Mouse (Mus musculus) MEL (cell line): ENCODE data around the gene Fgfr2. TPM values are rescaled to one million over a fixed set of nuclear protein-coding genes. Genes with fewer than 3 reads are reported as not detected.

Source experiments
- DNase-seq: peaks from one replicate; pipeline ENCODE4 v3.0.0; 2011; ENCODE audit warnings: low read depth, low spot score
- H3K27ac ChIP-seq: 2 replicates; pipeline ENCODE4 v1.5.1; 2012; ENCODE audit warnings: low read depth, mild to moderate bottlenecking, control low read depth, low read length, moderate library complexity; ENCODE audit not compliant: control insufficient read depth
- H3K27me3 ChIP-seq, 2 experiments: fragments of 150-350 bp in 1 of 2; sonication (generic) in 1 of 2; 2 replicates each; pipeline ENCODE4 v1.6.1; 2012; ENCODE audit warnings: low read length in 2 of 2, mild to moderate bottlenecking in 2 of 2, improper control_type of control experiment in 1 of 2, moderate library complexity in 1 of 2; ENCODE audit not compliant: insufficient read depth in 2 of 2, control insufficient read depth in 1 of 2
- H3K36me3 ChIP-seq, 2 experiments: 2 replicates each; pipeline ENCODE4 v1.6.1; 2012 to 2014; ENCODE audit warnings: low read length in 2 of 2, improper control_type of control experiment in 1 of 2, inconsistent platforms in 1 of 2, mild to moderate bottlenecking in 1 of 2; ENCODE audit not compliant: insufficient read depth in 2 of 2, control insufficient read depth in 1 of 2
- H3K4me1 ChIP-seq, 2 experiments: fragments of 150-350 bp in 1 of 2; sonication (generic) in 1 of 2; 2 replicates each; pipeline ENCODE4 v1.6.1; 2012; ENCODE audit warnings: low read length in 2 of 2, improper control_type of control experiment in 1 of 2, mild to moderate bottlenecking in 1 of 2; ENCODE audit not compliant: insufficient read depth in 2 of 2, control insufficient read depth in 1 of 2
- H3K4me3 ChIP-seq, 2 experiments: fragments of 150-350 bp in 1 of 2; sonication (generic) in 1 of 2; 2 replicates each; pipeline ENCODE4 v1.5.1; 2012; ENCODE audit warnings: low read depth in 2 of 2, low read length in 2 of 2, mild to moderate bottlenecking in 2 of 2, moderate library complexity in 2 of 2, control low read depth in 1 of 2, improper control_type of control experiment in 1 of 2; ENCODE audit not compliant: control insufficient read depth in 1 of 2, insufficient read depth in 1 of 2
- H3K79me2 ChIP-seq: 2 replicates; pipeline ENCODE4 v1.6.1; 2012; ENCODE audit warnings: mild to moderate bottlenecking, low read length, moderate library complexity; ENCODE audit not compliant: control insufficient read depth, poor library complexity, insufficient read depth
- H3K9ac ChIP-seq: 2 replicates; pipeline ENCODE4 v1.6.1; 2012; ENCODE audit warnings: low read depth, mild to moderate bottlenecking, control low read depth, low read length, moderate library complexity; ENCODE audit not compliant: control insufficient read depth, poor library complexity, severe bottlenecking
- H3K9me3 ChIP-seq: fragments of 150-350 bp; sonication (generic); replicated peaks from 2 replicates; pipeline ENCODE4 v1.6.1; 2012; ENCODE audit warnings: mild to moderate bottlenecking, low read length, improper control_type of control experiment, moderate library complexity; ENCODE audit not compliant: insufficient read depth
- CTCF ChIP-seq, 3 experiments: IDR thresholded peaks in 2 of 3; conservative IDR thresholded peaks in 1 of 3; 2 replicates each; pipeline ENCODE4 v1.5.1; 2011 to 2012; ENCODE audit warnings: low read length in 3 of 3, low read depth in 2 of 3, mild to moderate bottlenecking in 2 of 3, improper control_type of control experiment in 1 of 3, inconsistent platforms in 1 of 3, mixed read lengths in 1 of 3, moderate library complexity in 1 of 3; ENCODE audit not compliant: control insufficient read depth in 1 of 3, insufficient read depth in 1 of 3, poor library complexity in 1 of 3, severe bottlenecking in 1 of 3
- HCFC1 ChIP-seq: IDR thresholded peaks from 2 replicates; pipeline ENCODE4 v1.6.1; 2012; ENCODE audit warnings: low read depth, mild to moderate bottlenecking, inconsistent platforms, low read length, improper control_type of control experiment, moderate library complexity
- MAFK ChIP-seq: IDR thresholded peaks from 2 replicates; pipeline ENCODE4 v1.6.1; 2011; ENCODE audit warnings: low read depth, mild to moderate bottlenecking, low read length, improper control_type of control experiment, borderline replicate concordance
- MXI1 ChIP-seq: IDR thresholded peaks from 2 replicates; pipeline ENCODE4 v1.6.1; 2011; ENCODE audit warnings: mild to moderate bottlenecking, low read depth, low read length, improper control_type of control experiment
- POLR2A ChIP-seq, 2 experiments: IDR thresholded peaks; 2 replicates each; pipeline ENCODE4 v1.6.1; 2011 to 2012; ENCODE audit warnings: low read length in 2 of 2, mild to moderate bottlenecking in 2 of 2, control low read depth in 1 of 2, improper control_type of control experiment in 1 of 2, low read depth in 1 of 2, moderate library complexity in 1 of 2; ENCODE audit not compliant: control insufficient read depth in 1 of 2, insufficient read depth in 1 of 2, poor library complexity in 1 of 2
- POLR2AphosphoS5 ChIP-seq: IDR thresholded peaks from 2 replicates; pipeline ENCODE4 v1.6.1; 2012; ENCODE audit warnings: low read depth, borderline replicate concordance, mild to moderate bottlenecking, inconsistent platforms, low read length, moderate library complexity, mixed read lengths
- TAL1 ChIP-seq: IDR thresholded peaks from 2 replicates; pipeline ENCODE4 v1.6.1; 2012; ENCODE audit warnings: mild to moderate bottlenecking, inconsistent platforms, low read length, moderate library complexity, mixed read lengths
- TCF12 ChIP-seq: IDR thresholded peaks from 2 replicates; pipeline ENCODE4 v1.6.1; 2014; ENCODE audit warnings: low read depth, mild to moderate bottlenecking, inconsistent platforms, low read length, improper control_type of control experiment, moderate library complexity
- polyA plus RNA-seq, 2 experiments: library from polyadenylated mRNA; stranded (reverse) in 1 of 2; unstranded in 1 of 2; fragments of >175 nt in 1 of 2; fragments of >200 nt in 1 of 2; gene quantifications; 2 replicates each; pipeline versions ENCODE4 v1.2.1 to v1.2.4; 2012; ENCODE audit warnings: low replicate concordance in 2 of 2, low read depth in 1 of 2; ENCODE audit not compliant: insufficient read length in 2 of 2, insufficient read depth in 1 of 2, missing spikeins in 1 of 2
- total RNA-seq: library from RNA; depleted of rRNA; stranded (reverse); fragments of 300-350 nt; gene quantifications from 2 replicates; pipeline ENCODE4 v1.2.3, GENCODE M21; 2012

The Fgfr2 gene
- total and polyA plus RNA-seq, 3 experiments = not detected

DNA sequence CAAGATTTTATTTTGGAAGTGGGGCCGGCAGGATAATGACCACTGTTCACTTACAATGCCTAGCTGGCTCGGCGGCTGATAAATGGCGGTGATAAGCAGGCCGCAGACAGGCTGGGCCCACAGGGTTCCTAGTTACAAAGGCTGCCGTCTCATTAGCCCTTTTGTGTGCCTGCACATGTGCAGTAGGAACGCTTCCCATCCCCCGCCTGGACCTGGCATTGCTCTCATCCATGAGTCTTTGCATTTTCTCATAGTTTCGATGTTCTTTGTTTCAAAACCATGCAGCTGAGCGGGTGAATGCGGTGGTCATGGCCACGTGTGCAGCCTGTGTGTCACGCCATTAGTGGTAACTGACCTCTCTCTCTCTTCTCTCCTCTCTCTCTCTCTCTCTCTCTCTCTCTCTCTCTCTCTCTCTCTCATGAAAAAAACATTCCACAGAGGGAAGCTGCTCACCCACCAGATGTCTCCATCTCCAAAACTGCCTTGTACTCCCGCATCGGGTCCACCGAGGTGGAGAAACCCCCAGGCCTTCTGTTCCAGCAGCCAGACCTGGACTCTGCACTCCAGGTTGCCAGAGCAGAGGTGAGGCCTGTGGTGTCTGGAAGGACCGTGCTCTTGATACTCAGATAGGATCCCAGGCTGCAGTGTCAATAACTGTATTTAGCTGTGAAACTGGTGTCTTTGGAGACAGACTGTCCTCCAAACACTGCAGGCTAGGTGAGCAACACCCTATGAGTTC is 2372.2 kb downstream of the Fgfr2 start:
- H3K27me3 ChIP-seq = no peaks in the 10 kb centered on the region
- H3K9me3 ChIP-seq = no peaks in the 10 kb centered on the region

GRCm38 (mm10) chr7:130749165-130749564 is 2374.0 kb downstream of the Fgfr2 start:
- no peaks in the 10 kb centered on the region for H3K27me3 ChIP-seq

More for the DNA sequence above, 2372.2 kb downstream of the Fgfr2 start:
- no peak for DNase-seq
- no peaks in the 10 kb centered on the region; a peak in 1 of 4 replicates for H3K36me3 ChIP-seq
- TF ChIP-seq CTCF (IDR thresholded peaks at IDR 0.05 in 2 of 3, conservative IDR thresholded peaks at IDR 0.05 in 1 of 3; ENCODE audit: control insufficient read depth in 1 of 3, insufficient read depth in 1 of 3, low read depth in 2 of 3, low read length in 3 of 3, poor library complexity in 1 of 3, severe bottlenecking in 1 of 3) = no peak
- no peak for TF ChIP-seq HCFC1
- no peak for TF ChIP-seq TCF12
- TF ChIP-seq TAL1 = no peak
- no peak for TF ChIP-seq POLR2AphosphoS5
- no peak for TF ChIP-seq MXI1
- H3K4me1 ChIP-seq = no peaks in the 10 kb centered on the region
- no peaks in the 10 kb centered on the region for H3K79me2 ChIP-seq
- no peak overlapping the region for H3K4me3 ChIP-seq
- H3K9ac ChIP-seq = no peak overlapping the region
- no peak overlapping the region for H3K27ac ChIP-seq

DNA sequence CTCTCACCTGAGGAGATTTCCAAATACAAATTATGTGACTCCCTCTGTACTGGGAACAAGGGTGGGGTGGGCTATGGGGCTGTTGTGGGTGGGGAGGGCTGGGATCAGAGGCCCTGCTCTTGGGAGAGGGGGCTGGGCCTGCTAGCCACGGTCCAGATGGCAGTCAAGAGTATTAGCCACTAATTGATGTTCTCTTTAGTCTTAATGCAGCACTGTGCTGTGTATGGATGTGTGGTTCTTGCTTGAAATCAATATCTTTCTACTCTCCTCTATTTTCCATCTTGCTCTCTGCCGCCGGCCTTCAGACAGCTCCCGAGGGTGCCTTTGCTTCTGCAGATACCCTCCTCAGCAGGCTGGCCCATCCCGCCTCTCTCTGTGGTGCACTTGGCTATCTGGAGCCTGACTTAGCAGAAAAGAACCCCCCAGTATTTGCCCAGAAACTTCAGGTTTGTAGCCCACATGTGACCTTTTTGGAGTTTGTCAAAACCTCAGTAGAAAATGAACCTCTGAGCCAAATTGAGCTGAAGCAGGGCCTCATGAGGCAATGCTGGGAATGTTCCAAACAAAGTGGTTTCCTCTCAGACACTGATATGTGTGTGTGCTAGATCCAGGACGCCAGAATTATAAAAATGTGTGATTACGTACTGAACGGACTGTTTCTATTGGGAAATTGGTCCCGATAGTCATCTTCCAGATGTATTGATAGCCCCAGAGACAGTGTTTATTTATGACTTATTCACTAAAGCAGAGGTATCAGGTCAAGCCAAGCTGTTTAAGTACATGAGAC is 2379.7 kb downstream of the Fgfr2 start:
- no peaks in the 10 kb centered on the region for H3K36me3 ChIP-seq
- H3K27me3 ChIP-seq = no peaks in the 10 kb centered on the region
- H3K9me3 ChIP-seq = no peaks in the 10 kb centered on the region
- DNase-seq = no peak
- no peak overlapping the region for H3K9ac ChIP-seq
- no peaks in the 10 kb centered on the region for H3K79me2 ChIP-seq
- H3K4me3 ChIP-seq = no peak overlapping the region
- no peak for TF ChIP-seq MAFK
- no peak overlapping the region for H3K27ac ChIP-seq
- H3K4me1 ChIP-seq = no peaks in the 10 kb centered on the region

More at GRCm38 (mm10) chr7:130749165-130749564, 2374.0 kb downstream of the Fgfr2 start:
- Histone ChIP-seq H3K79me2 (no peaks in the 10 kb centered on the region), H3K4me1 (no peaks in the 10 kb centered on the region), H3K4me3 (no peak overlapping the region), H3K9ac (no peak overlapping the region), H3K36me3 (no peaks in the 10 kb centered on the region; a peak in 1 of 4 replicates), H3K27ac (no peak overlapping the region), H3K9me3 (no peaks in the 10 kb centered on the region)
- peak; percentile 10 for DNase-seq
- TF ChIP-seq POLR2A (IDR thresholded peaks at IDR 0.05; ENCODE audit: control insufficient read depth in 1 of 2, insufficient read depth in 1 of 2, low read depth in 1 of 2, low read length in 2 of 2, poor library complexity in 1 of 2) (no peak), CTCF (IDR thresholded peaks at IDR 0.05 in 2 of 3, conservative IDR thresholded peaks at IDR 0.05 in 1 of 3; ENCODE audit: control insufficient read depth in 1 of 3, insufficient read depth in 1 of 3, low read depth in 2 of 3, low read length in 3 of 3, poor library complexity in 1 of 3, severe bottlenecking in 1 of 3) (peak in 1 of 3 experiments; percentile 12; a peak in 1 of 6 replicates)
